Mouse (Mus musculus) liver, adult (tissue): Measurements from ENCODE around the gene Nifk.

Experiments used
- GATA4 ChIP-seq: IDR thresholded peaks from 2 replicates; pipeline ENCODE4 v1.6.1; 2014; ENCODE audit warnings: mild to moderate bottlenecking, low read length; ENCODE audit not compliant: insufficient replicate concordance

Gene Nifk

DNA sequence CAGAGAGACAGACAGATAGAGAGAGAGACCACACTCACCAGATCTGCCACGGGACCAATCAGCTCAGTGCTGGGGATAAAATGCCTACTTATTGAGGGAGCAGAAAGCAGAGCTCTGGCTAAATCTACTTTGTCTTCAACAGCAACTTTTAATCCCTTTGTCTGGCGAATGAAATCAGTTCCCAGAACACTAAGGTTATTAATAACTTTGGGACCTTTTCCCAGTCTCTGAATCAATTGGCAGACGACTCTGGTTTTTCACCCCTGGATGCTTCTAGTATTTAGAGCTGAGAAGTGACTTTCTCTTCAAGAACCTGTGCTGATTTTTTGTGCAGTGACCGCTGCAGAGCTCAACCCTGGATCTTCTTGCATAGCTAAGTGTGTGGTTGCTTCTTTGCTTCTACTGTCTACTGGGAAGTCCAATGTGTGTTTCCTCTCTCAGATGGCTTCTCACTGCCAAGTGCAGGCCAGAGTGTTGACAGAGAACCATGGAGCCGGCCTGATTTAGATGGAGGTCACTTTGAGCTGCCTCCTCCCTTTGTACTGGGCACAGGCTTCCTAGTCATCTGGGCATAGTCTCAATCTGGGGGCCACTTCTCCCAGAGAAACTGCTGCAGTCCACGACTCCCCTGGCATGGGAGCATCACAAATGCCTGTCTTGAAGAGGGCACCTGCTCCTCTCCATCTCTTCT lies 37.6 kb downstream of the Nifk start:
- no peak for TF ChIP-seq GATA4

DNA sequence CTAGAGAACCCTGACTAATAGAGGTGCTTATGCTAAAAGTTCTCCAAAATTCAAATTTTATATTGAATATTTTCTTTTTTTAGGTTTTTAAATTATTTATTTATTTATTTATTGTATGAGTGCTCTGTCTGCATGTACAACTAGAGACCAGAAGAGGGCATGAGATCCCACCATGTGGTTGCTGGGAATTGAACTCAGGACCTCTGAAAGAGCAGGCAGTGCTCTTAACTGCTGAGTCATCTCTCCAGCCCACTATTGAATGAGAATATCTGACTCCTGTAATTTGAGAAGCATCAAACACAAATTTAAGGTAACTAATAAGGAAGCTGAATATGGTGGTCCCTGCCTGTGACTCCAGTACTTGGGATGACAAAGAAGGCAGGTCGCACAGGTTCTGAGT lies 46.3 kb downstream of the Nifk start:
- TF ChIP-seq GATA4 = no peak

GRCm38 (mm10) chr1:118368721-118369461 lies 47.3 kb downstream of the Nifk start:
- TF ChIP-seq GATA4 = no peak

DNA sequence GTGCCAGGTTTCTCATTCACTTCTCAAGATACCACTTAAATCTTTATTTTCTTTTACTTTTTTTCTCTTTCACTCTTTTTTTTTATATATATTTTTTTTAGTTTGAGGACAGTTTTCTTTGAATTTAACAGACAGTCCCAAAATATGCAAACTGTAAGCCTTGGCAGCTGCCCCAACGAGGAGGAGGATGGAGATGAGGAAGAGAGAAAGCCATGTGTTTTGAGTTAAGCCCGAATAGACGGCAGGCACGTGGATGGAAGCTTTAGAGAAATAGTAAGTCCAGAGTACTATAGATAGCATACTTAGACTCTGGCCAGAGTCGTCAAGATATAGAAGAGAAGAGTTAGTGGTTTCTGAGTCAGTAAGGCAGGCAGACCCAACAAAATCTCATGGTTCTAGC lies 56.1 kb downstream of the Nifk start:
- TF ChIP-seq GATA4 = no peak

DNA sequence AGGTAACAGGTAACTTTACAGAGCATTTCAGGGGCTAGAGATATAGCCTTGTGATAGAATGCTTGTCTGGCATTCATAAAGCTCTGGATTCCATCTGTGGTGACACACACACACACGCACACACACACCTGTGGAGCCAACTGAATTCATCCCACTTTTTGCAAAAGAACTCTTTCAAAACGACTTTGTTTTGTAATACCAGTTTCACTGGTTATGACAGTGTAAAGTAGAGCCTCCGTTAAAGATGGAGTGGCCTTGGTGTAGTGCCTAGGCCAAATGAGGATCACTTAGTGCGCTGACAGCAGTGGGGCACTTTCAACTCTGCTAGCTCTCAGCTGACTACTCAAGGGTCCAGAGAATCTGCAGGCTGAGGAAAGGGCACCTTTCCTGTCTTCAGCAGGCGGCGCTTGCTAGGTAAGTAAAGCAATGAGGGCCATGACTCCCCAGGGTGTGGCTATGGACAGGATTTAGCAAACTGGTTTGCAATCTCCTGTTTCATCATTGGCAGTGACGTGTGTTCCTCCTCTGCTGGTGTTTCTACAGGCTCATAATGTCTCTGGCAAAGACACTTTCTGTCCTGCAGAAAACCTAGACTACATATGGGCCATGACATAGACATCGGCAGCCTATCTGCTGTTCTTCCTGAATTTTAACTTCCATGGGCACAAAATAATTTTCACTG lies 58.6 kb downstream of the Nifk start:
- TF ChIP-seq GATA4 = no peak
